Mouse (Mus musculus): ENCODE results near the gene Lhx1.

Gene Lhx1

DNA sequence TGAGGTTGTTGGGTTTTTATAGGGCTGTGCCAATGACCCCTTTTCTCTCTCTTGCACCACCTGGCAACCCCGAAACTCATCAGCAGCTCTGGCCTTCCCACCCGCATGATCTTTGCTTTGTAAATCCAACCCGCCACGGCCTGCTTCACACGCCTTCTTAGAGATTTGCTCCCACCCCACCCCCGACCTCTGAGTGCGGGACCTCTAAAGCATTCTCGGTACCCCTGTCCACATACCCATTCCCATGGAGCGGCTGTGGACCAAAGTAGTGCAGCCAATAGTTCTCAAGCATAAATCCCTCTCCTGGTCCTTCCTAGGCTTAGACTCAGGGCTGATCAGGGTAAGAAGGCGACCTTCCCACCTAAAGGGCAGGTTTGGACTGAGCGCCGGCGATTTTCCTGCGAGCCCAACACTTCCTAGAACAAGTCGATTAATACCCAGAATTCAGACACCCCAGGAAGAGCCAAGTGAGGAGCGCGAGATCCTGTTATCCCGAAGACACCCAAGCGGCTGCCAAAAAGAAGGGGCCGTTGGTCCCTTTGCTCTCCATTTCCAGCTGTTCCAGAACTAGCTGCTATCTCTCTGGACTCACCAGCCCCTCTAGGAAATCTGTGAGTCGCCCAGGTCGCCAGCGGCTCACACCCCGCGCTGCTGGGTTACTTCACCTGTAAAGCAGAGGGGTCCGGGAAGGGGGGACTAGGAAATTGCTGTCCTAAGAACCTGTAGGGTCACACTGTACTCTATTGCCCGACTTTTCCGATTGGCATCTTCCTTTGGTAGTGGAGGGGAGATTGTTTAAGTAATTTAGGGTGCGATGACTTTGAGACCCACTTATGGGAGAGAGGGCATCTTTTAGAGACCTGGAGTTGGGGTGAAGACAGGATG lies 1.9 kb upstream of the Lhx1 start:
- DNase-seq (ENCODE audit: low read depth, low spot score), result no peak

DNA sequence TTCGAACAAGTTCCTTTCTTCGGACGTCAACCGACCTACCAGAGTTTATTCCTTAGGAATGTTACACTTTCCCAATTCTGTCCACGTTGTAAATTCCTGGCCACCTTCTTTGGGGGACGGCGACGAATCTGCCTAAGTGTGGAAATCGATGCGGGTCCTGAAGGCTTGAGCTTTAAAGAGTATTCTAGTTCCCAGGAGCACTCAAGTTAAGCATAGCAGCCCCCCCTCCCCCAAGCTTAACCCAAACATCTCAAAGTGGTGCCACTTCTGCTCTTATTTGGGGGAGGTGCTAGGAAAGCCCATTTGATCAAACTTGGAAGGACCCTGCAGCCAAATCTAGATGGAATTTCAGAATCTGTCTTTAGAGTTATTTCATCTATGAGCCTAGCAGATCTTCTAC lies 1.1 kb upstream of the Lhx1 start:
- no peak for DNase-seq (ENCODE audit: low read depth, low spot score)

- no peak for DNase-seq (ENCODE audit: low read depth, low spot score)
Observed at GRCm38 (mm10) chr11:84524511-84525270, 644 bp downstream of the Lhx1 start.

DNA sequence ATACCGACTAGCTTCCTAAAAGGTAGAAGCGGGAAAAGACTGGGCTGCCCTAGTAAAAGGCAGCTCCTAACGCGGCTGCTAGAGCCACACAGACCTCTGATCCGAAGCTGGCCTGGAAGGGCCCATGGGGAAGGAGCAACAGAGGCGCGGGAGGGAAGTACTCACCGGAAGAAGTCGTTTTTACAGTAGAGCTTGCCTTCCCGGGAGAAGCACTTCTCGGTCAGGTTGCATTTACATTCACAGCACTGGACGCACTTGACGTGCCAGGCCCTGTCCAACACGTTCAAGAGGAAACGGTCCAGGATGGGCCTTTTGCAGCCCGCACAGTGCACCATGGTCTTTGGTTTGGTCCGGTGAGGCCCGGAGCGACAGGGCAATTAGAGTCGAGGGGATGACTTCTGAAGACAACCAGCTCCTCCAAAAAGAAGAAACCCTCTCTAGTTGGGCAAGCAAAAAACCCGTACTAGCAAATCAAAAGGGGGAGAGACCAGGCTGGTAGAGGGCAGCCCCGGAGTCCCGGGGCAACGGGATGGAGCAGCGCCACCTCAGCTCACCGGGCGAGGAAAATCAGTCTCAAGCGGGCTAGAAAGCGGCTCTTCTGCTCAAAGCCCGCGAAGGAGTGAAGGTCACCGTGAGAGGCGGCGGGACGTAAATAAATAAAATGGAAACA lies 1.4 kb downstream of the Lhx1 start:
- no peak for DNase-seq (ENCODE audit: low read depth, low spot score)

- no peak for DNase-seq (ENCODE audit: low read depth, low spot score)
Observed at GRCm38 (mm10) chr11:84523321-84523831, 2.0 kb downstream of the Lhx1 start.

DNA sequence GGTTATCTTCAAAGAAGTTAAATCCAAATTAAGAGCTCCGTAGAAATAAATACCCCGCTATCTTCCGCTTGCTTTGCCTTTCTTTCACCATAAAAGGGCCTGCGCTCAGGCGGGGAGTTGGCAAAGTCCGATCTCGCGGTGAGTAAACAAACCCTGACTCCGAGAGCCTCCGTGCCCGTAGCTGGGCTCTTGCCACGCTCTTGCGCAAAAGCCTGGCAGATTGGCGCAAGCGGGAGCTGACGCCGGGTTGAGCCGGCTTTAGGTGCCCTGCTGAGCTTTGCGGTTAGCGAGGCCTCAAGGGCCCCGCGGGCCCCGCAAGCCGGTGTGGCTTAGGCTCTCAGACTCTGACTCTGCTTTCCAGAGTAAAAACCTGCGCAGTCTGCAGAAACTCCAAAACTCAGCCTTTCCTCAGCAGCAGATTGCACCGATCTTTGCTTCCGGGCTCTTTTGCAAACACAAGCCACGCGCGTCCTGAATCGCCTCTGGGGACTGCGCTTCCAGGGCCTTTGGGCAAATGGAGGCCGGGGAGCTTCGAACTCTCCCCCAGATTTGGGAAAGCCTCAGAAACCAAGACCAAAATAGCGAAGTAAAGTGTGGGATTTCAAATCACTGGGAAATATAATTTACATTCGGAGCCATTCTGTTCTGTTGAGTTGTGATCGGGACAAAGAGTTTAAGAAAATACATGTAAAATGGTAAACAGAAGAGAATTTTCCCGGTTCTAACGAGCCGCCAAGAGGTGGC lies 2.6 kb downstream of the Lhx1 start:
- DNase-seq (ENCODE audit: low read depth, low spot score), result no peak

GRCm38 (mm10) chr11:84521751-84522299 lies 3.5 kb downstream of the Lhx1 start:
- no peak for DNase-seq (ENCODE audit: low read depth, low spot score)

- no peak for DNase-seq (ENCODE audit: low read depth, low spot score)
Observed at GRCm38 (mm10) chr11:84521071-84521390, 4.3 kb downstream of the Lhx1 start.

GRCm38 (mm10) chr11:84520269-84521070 lies 4.9 kb downstream of the Lhx1 start:
- no peak for DNase-seq (ENCODE audit: low read depth, low spot score)

- no peak for DNase-seq (ENCODE audit: low read depth, low spot score)
Observed at GRCm38 (mm10) chr11:84519576-84520268, 5.6 kb downstream of the Lhx1 start.

- DNase-seq (ENCODE audit: low read depth, low spot score), result no peak
Observed at GRCm38 (mm10) chr11:84519036-84519435, 6.3 kb downstream of the Lhx1 start.

- DNase-seq (ENCODE audit: low read depth, low spot score), result no peak
Observed at GRCm38 (mm10) chr11:84518261-84518660, 7.1 kb downstream of the Lhx1 start.

GRCm38 (mm10) chr11:84517431-84517830 lies 7.9 kb downstream of the Lhx1 start:
- DNase-seq (ENCODE audit: low read depth, low spot score), result no peak

GRCm38 (mm10) chr11:84516501-84517240 lies 8.7 kb downstream of the Lhx1 start:
- DNase-seq (ENCODE audit: low read depth, low spot score), result no peak

GRCm38 (mm10) chr11:84513171-84514116 lies 11.9 kb downstream of the Lhx1 start, which contains the start of gene Aatf:
TSS of gene Aatf (minus strand) at chr11:84513522.
- peak; percentile 95 for DNase-seq (ENCODE audit: low read depth, low spot score)

DNA sequence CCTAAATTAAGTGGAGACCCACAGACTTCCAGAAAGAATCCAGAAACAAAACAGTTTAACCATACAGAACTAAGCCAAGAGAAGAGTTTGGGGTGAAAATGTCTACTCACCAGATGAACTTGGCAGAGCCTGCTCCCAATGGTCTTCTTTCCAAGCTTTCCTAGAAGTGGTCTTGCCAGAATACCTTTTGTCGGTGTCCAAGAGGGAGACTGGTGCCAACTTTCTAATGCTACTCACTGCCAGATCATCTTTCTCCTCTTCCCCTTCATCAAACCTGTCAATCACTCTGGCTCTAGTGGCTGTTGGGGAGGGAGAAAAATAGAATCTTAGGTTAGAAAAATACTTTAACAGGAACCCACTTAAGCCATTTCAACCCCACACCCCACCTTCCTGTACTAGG lies 13.3 kb downstream of the Lhx1 start:
- DNase-seq (ENCODE audit: low read depth, low spot score), result no peak

DNA sequence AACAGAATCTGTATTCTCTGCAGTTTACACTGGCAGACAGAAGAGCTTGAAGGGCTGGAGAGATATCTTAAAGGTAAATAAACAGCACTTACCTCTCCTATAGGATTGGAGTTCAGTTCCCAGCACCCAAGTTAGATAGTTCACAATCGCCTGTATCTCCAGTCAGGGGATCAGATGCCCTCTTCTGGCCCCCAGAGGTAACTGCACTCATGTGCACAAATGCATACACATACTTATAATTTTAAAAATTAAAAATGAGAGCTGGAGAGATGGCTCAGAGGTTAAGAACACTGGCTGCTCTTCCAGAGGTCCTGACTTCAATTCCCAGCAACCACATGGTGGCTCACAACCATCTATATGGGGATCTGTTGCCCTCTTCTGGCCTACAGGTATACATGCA lies 21.0 kb downstream of the Lhx1 start:
- DNase-seq (ENCODE audit: low read depth, low spot score), result no peak

DNA sequence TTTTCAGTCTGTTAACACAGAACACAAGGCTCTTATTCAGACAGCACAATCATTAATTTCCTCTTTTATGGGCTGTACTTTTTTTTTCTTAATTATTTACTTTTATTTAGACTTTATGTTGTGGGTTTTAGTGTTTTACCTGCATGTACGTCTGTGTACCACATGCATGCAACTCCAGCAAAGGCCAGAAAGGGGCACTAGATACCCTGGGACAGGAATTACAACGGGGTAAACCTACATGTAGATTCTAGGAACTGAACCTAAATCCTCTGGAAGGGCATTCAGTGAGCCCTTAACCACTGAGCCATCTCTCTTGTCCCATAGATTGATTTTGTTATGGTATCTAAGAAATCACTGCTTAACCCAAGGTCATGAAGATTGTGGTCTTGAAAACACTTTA lies 27.4 kb downstream of the Lhx1 start:
- no peak for DNase-seq (ENCODE audit: low read depth, low spot score)

Measured in c-Kit-negative CD71-positive TER-119-positive erythroid progenitor cells, embryonic 14.5 days (primary cell).